29 mouse cellular contexts compared by ENCODE assay signal in the genomic region with DNA sequence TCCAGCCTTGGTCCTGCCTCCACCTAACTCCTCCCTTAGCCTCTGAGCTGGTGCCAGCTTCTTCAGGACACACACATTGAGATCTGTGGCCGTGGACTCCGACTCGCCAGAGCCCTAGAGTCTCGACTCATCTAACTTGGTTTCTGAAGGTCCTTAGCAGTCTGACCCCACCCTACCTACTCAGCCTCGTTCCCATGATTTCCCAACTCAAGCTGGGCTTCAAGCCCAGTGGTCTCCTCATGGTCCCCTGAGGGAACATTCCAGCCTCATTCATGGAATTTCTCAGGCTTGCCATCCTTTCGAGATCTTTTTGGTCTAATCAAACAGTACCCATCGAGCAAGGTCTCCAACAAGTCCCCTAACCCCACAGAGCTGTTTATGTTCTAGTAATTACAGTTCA. TPM values are rescaled to one million over a fixed set of nuclear protein-coding genes. Genes with fewer than 3 reads are reported as not detected.
A peak's percentile ranks its signal among the peaks of the same experiment; 100 is the strongest.
DNase-seq lines count a peak whose midpoint lies in the region; ATAC-seq and TF ChIP-seq lines count a peak whose summit lies in the region.
"Had no signal": no experiment of that assay in that cellular context is flagged by ENCODE, and none has a peak within 500 bp of the region (broad histone marks: within the 10 kb centered on the region; RNA-seq: fewer than 3 reads in every experiment).

No protein-coding gene starts in this region.

- no peaks in the 10 kb centered on the region for H3K9me3 ChIP-seq in midbrain, embryonic 14.5 days (ENCODE audit: control insufficient read depth, low read length)
- H3K9me3 ChIP-seq: embryonic facial prominence, embryonic 10.5 days; embryonic facial prominence, embryonic 13.5 days; forebrain, embryonic 10.5 days; forebrain, embryonic 13.5 days; G1E; heart, embryonic 13.5 days had no signal

- H3K4me3 ChIP-seq in gastrocnemius, adult 2 months, result no peak overlapping the region
- no peak overlapping the region for H3K4me3 ChIP-seq in heart, adult 2 months
- H3K4me3 ChIP-seq in embryonic fibroblast, embryonic 13.5 days (ENCODE audit: insufficient read depth, low read length), result no peak overlapping the region
- no peak overlapping the region for H3K4me3 ChIP-seq in midbrain, embryonic 14.5 days (replicated peaks; ENCODE audit: low read depth, low read length)
- H3K4me3 ChIP-seq: embryonic facial prominence, embryonic 10.5 days; embryonic facial prominence, embryonic 13.5 days; forebrain, embryonic 10.5 days; forebrain, embryonic 13.5 days; heart, embryonic 13.5 days had no signal

- H3K36me3 ChIP-seq in heart, adult 2 months (ENCODE audit: control insufficient read depth, insufficient read depth, low read length), result no peaks in the 10 kb centered on the region
- no peaks in the 10 kb centered on the region for H3K36me3 ChIP-seq in midbrain, embryonic 14.5 days (ENCODE audit: control insufficient read depth, insufficient read depth, low read length)
- H3K36me3 ChIP-seq: embryonic facial prominence, embryonic 10.5 days; embryonic facial prominence, embryonic 13.5 days; forebrain, embryonic 10.5 days; heart, embryonic 13.5 days had no signal

- H3K9ac ChIP-seq in heart, adult 2 months (ENCODE audit: low read depth, low read length), result no peak overlapping the region
- no peak overlapping the region for H3K9ac ChIP-seq in midbrain, embryonic 14.5 days (replicated peaks; ENCODE audit: low read length)
- H3K9ac ChIP-seq: embryonic facial prominence, embryonic 13.5 days; forebrain, embryonic 13.5 days; heart, embryonic 13.5 days; hindbrain, embryonic 14.5 days had no signal

- peaks cover 6% of the 10 kb centered on the region for H3K4me1 ChIP-seq in heart, adult 2 months (ENCODE audit: control insufficient read depth, insufficient read depth, low read length)
- H3K4me1 ChIP-seq in embryonic fibroblast, embryonic 13.5 days (ENCODE audit: control insufficient read depth, insufficient read depth, low read length), result no peaks in the 10 kb centered on the region; the same call in 1 of the 2 replicates
- H3K4me1 ChIP-seq in midbrain, embryonic 14.5 days (ENCODE audit: control insufficient read depth, insufficient read depth, low read length), result no peaks in the 10 kb centered on the region
- H3K4me1 ChIP-seq: forebrain, embryonic 10.5 days; forebrain, embryonic 13.5 days had no signal

- no peak for ATAC-seq in midbrain, embryonic 14.5 days (ENCODE audit: low FRiP score, low TSS enrichment)
- ATAC-seq: forebrain, embryonic 13.5 days; forebrain, embryonic 16.5 days; hindbrain, postnatal 0 days; intestine, postnatal 0 days had no signal

- H3K27me3 ChIP-seq in heart, adult 2 months (ENCODE audit: control insufficient read depth, insufficient read depth, low read length), result no peaks in the 10 kb centered on the region
- no peaks in the 10 kb centered on the region for H3K27me3 ChIP-seq in midbrain, embryonic 14.5 days (ENCODE audit: control insufficient read depth, insufficient read depth, low read length)
- H3K27me3 ChIP-seq: CH12.LX; embryonic facial prominence, embryonic 13.5 days; forebrain, embryonic 13.5 days; heart, embryonic 13.5 days had no signal

- TF ChIP-seq EP300 in heart, adult 2 months (IDR thresholded peaks at IDR 0.05; ENCODE audit: insufficient read depth, low read depth, low read length), result no peak

- H3K27ac ChIP-seq in gastrocnemius, adult 2 months, result peak overlapping the region; percentile 40; the same call in 1 of the 2 replicates
- no peak overlapping the region for H3K27ac ChIP-seq in heart, adult 2 months
- peak overlapping the region; percentile 47 for H3K27ac ChIP-seq in embryonic fibroblast, embryonic 13.5 days (ENCODE audit: insufficient read depth, low read length)
- H3K27ac ChIP-seq in midbrain, embryonic 14.5 days (replicated peaks; ENCODE audit: low read depth, low read length), result no peak overlapping the region
- H3K27ac ChIP-seq: embryonic facial prominence, embryonic 10.5 days; embryonic facial prominence, embryonic 13.5 days; forebrain, embryonic 10.5 days; forebrain, embryonic 13.5 days; heart, embryonic 13.5 days; hindbrain, embryonic 14.5 days; hindbrain, postnatal 0 days had no signal

- intact Hi-C loops in gastrocnemius, adult 2 months (cut with DNase I), result no loop called here
- intact Hi-C loops in gastrocnemius, postnatal 14 days (cut with DNase I; ENCODE audit: low total_unique reads), result no loop called here
- intact Hi-C loops in heart, adult 2 months (cut with DNase I), result no loop called here
- intact Hi-C loops in heart, postnatal 10 days (cut with DNase I), result no loop called here

- peak; percentile 45 for DNase-seq in gastrocnemius, adult 2 months
- no peak for DNase-seq in gastrocnemius, postnatal 14 days
- peak; percentile 33 to 45 for DNase-seq in heart, adult 2 months
- DNase-seq in heart, postnatal 10 days, result no peak
- DNase-seq in 3T3-L1 (ENCODE audit: low read depth, low spot score), result peak; percentile 77
- no peak for DNase-seq in midbrain, embryonic 14.5 days
- DNase-seq in cerebellum, postnatal 36 days, result no peak
- DNase-seq: adrenal gland, adult 2 months; adrenal gland, postnatal 14 days; cerebellum, adult 11 months; cerebellum, adult 2 months; cerebellum, adult 9-11 months; cerebellum, postnatal 25 days; embryo, embryonic 11 days; gastrocnemius, postnatal 10 days; heart, postnatal 4 days; kidney, adult 2 months had no signal

- no peaks in the 10 kb centered on the region for H3K79me2 ChIP-seq in heart, adult 2 months (replicated peaks; ENCODE audit: control insufficient read depth, insufficient read depth, low read length)

- no peak for TF ChIP-seq POLR2A in heart, adult 2 months (IDR thresholded peaks at IDR 0.05; ENCODE audit: insufficient read depth, low read depth, low read length)
- TF ChIP-seq POLR2A in embryonic fibroblast, embryonic 13.5 days (IDR thresholded peaks at IDR 0.05; ENCODE audit: low read depth, low read length), result no peak

- TF ChIP-seq CTCF in gastrocnemius, adult 2 months (IDR thresholded peaks at IDR 0.05), result no peak
- TF ChIP-seq CTCF in heart, adult 2 months (IDR thresholded peaks at IDR 0.05), result no peak
- TF ChIP-seq CTCF in embryonic fibroblast, embryonic 13.5 days (IDR thresholded peaks at IDR 0.05; ENCODE audit: borderline replicate concordance, insufficient read depth, low read length), result no peak

- no peak overlapping the region for H3K4me2 ChIP-seq in midbrain, embryonic 14.5 days (ENCODE audit: low read length)
- H3K4me2 ChIP-seq: embryonic facial prominence, embryonic 13.5 days; forebrain, embryonic 13.5 days; heart, embryonic 13.5 days; hindbrain, embryonic 14.5 days had no signal

- WGBS in heart, adult 2 months, result 46% methylated on average over 7 of the region's 7 CpGs
- 84% methylated on average over 7 of the region's 7 CpGs for WGBS in midbrain, embryonic 14.5 days

RNA-seq across cellular contexts. Expression of a gene that starts 21.0 kb away (rescaled TPM):
- 1 to 10 TPM; 1.6 to 2.1 TPM for total RNA-seq in gastrocnemius, adult 2 months (2021)
- total RNA-seq in gastrocnemius, postnatal 14 days (2021), result 1 to 10 TPM; 3.9 to 4.7 TPM
- total RNA-seq in heart, adult 2 months (2021), result 1 to 10 TPM; 4.5 to 5.0 TPM
- polyA plus RNA-seq in heart, adult 2 months (2012; rRNA removed), result 7.6 and 8.3 TPM in 2 replicates
- 10 to 100 TPM; 15.3 to 16.7 TPM for total RNA-seq in heart, postnatal 10 days (2021)
- polyA plus RNA-seq in embryonic fibroblast, embryonic 13.5 days (2011; ENCODE audit: insufficient read length, low read depth, missing spikeins), result 27.1 and 30.6 TPM in 2 replicates
- polyA plus RNA-seq in midbrain, embryonic 14.5 days (2014; fragmentation: Nextera tagmentation; extraction: Ambion mirVana), result 0.20 and 0.95 TPM in 2 replicates

Comparison
In these comparisons a context has a peak if more than half of its experiments do, and no peak if none do; other contexts are left out.
1. DNase-seq: peak in gastrocnemius, adult 2 months (single experiment), heart, adult 2 months (2 of 2) and 3T3-L1 (single experiment); none in gastrocnemius, postnatal 14 days (single experiment), heart, postnatal 10 days (0 of 2), midbrain, embryonic 14.5 days (single experiment) and cerebellum, postnatal 36 days (0 of 2).
2. H3K27ac ChIP-seq: peak in gastrocnemius, adult 2 months (single experiment) and embryonic fibroblast, embryonic 13.5 days (single experiment); none in heart, adult 2 months (single experiment) and midbrain, embryonic 14.5 days (single experiment).